ENCODE assay signal across 8 mouse cellular contexts in genomic region chrX:75514179-75514972, GRCm38 (mm10). TPM values are rescaled to one million over a fixed set of nuclear protein-coding genes. Genes with fewer than 3 reads are reported as not detected.
DNase-seq lines count a peak whose midpoint lies in the region; ATAC-seq and TF ChIP-seq lines count a peak whose summit lies in the region.

Vbp1 (plus strand) TSS chrX:75514299.

- POLR2A ChIA-PET in Patski (lab: Charles Lee) = interaction anchor here (0.6 kb wide), 1 partner anchor 160 kb away, joined by 3 read pairs; no protein-coding TSS in a partner anchor

- H3K4me2 ChIP-seq in hindbrain, embryonic 13.5 days = peak within 1 kb of the TSS; percentile 45

- no peak for TF ChIP-seq CTCF in Patski (IDR thresholded peaks at IDR 0.05)

- H3K27ac ChIP-seq in hindbrain, embryonic 13.5 days = peak within 1 kb of the TSS; percentile 89

- H3K9me3 ChIP-seq in hindbrain, embryonic 13.5 days = no peaks in the 10 kb centered on the region

- H3K27me3 ChIP-seq in Patski = peaks cover 57% of the 10 kb centered on the region
- H3K27me3 ChIP-seq in hindbrain, embryonic 13.5 days = no peaks in the 10 kb centered on the region

- H3K4me3 ChIP-seq in hindbrain, embryonic 13.5 days = peak within 1 kb of the TSS; percentile 56

- peak; percentile 99 for ATAC-seq in Patski
- peak; percentile 100 for ATAC-seq in hindbrain, embryonic 13.5 days (ENCODE audit: low FRiP score)

- 12% methylated on average over 37 of the region's 37 CpGs for WGBS in hindbrain, embryonic 13.5 days

- no peaks in the 10 kb centered on the region for H3K36me3 ChIP-seq in hindbrain, embryonic 13.5 days

- peak within 1 kb of the TSS; percentile 76 for H3K9ac ChIP-seq in hindbrain, embryonic 13.5 days

- DNase-seq in Patski (ENCODE audit: low read depth, low spot score) = peak; percentile 30
- peak; percentile 87 to 88 for DNase-seq in cerebellum, postnatal 14 days
- DNase-seq in frontal cortex, postnatal 14 days (ENCODE audit: low spot score in 2 of 2) = peak; percentile 82 to 85
- DNase-seq in layer of hippocampus, postnatal 25 days (ENCODE audit: extremely low spot score in 1 of 2, low spot score in 1 of 2) = peak; percentile 45 to 67
- DNase-seq in lung, postnatal 25 days (ENCODE audit: low spot score) = peak; percentile 94
- DNase-seq in retina, embryonic 14.5 days (ENCODE audit: low spot score) = peak; percentile 88
- peak; percentile 79 for DNase-seq in thymus, postnatal 4 days

- CTCF ChIA-PET in Patski (lab: Charles Lee) = no interaction called here

- peaks cover 3% of the 10 kb centered on the region for H3K4me1 ChIP-seq in hindbrain, embryonic 13.5 days (replicated peaks)

- in situ Hi-C loops in Patski (cut with MboI; ENCODE audit: low pct_unique_long_range_greater_than_20kb) = no loop called here

RNA-seq across cellular contexts. Expression of gene Vbp1, which starts in this region (rescaled TPM):
- 78.2 TPM for polyA plus RNA-seq in Patski (2021)
- 341 and 352 TPM in 2 replicates for polyA plus RNA-seq in hindbrain, embryonic 13.5 days (2015; fragmentation: Nextera tagmentation; extraction: Ambion mirVana)
- 10 to 100 TPM; 69.1 to 78.1 TPM for total RNA-seq in layer of hippocampus, postnatal 25 days (2021)

Comparison
In these comparisons a context has a peak if more than half of its experiments do, and no peak if none do; other contexts are left out.
1. Peak in every context shown above with its lines: DNase-seq, ATAC-seq, H3K4me3 ChIP-seq and H3K27ac ChIP-seq.
2. DNase-seq: peak in every context shown above with its lines; median percentile 94 in lung, postnatal 25 days; 88 in retina, embryonic 14.5 days; 88 in cerebellum, postnatal 14 days; 84 in frontal cortex, postnatal 14 days; 79 in thymus, postnatal 4 days; 56 in layer of hippocampus, postnatal 25 days; 30 in Patski.